9 mouse cellular contexts compared by ENCODE assay signal in the genomic region with DNA sequence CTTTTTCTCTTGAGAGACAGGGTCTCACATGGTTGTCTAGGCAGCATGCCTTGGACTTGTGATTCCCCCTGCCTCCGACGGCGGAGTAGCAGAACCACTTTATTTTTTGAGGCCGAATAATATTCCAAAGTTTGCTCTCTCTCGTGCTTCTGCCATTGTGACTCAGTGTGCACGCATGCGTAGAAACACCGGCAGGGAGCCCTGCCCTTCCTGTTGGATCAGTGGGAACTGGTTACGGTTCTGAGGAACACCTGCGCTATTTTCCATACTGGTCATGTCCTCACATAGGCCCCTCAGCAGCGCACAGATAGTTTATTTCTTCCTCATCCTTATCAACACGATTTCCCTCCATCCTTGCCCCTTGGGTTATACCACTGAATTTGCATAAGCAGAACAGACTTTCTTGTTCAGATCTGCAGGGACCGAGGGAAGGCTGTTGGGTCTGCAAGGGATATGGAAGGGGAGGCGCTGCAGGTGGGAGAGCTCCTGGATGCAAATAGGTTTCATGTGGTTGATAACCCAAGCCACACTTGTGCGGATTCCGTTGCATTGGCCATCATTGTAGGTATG.
DNase-seq lines count a peak whose midpoint lies in the region; ATAC-seq lines count a peak whose summit lies in the region.
"Had no signal": no experiment of that assay in that cellular context is flagged by ENCODE, and none has a peak within 500 bp of the region (broad histone marks: within the 10 kb centered on the region; RNA-seq: fewer than 3 reads in every experiment).

No protein-coding gene starts in this region.

- WGBS in heart, embryonic 15.5 days: 40% methylated on average over 16 of the region's 16 CpGs
- WGBS in hindbrain, embryonic 16.5 days: 33% methylated on average over 16 of the region's 16 CpGs
- 21% methylated on average over 16 of the region's 16 CpGs for WGBS in midbrain, embryonic 11.5 days

- peak overlapping the region; percentile 45 for H3K4me2 ChIP-seq in heart, embryonic 15.5 days
- H3K4me2 ChIP-seq in hindbrain, embryonic 16.5 days (ENCODE audit: low read length): peak overlapping the region; percentile 29; the same call in 1 of the 2 replicates
- peak overlapping the region; percentile 32; the same call in 1 of the 2 replicates for H3K4me2 ChIP-seq in midbrain, embryonic 11.5 days

- H3K9ac ChIP-seq in heart, embryonic 15.5 days: no peak overlapping the region
- H3K9ac ChIP-seq in hindbrain, embryonic 16.5 days (ENCODE audit: low read depth, low read length): no peak overlapping the region
- H3K9ac ChIP-seq in midbrain, embryonic 11.5 days (ENCODE audit: low read length): no peak overlapping the region

- no peaks in the 10 kb centered on the region for H3K36me3 ChIP-seq in heart, embryonic 15.5 days
- H3K36me3 ChIP-seq in hindbrain, embryonic 16.5 days (ENCODE audit: control insufficient read depth, insufficient read depth, low read length): no peaks in the 10 kb centered on the region
- no peaks in the 10 kb centered on the region for H3K36me3 ChIP-seq in midbrain, embryonic 11.5 days (ENCODE audit: control insufficient read depth, insufficient read depth, low read length)

- H3K27me3 ChIP-seq in heart, embryonic 15.5 days: no peaks in the 10 kb centered on the region; the same call in 1 of the 2 replicates
- H3K27me3 ChIP-seq in hindbrain, embryonic 16.5 days (replicated peaks; ENCODE audit: control insufficient read depth, insufficient read depth, low read length): no peaks in the 10 kb centered on the region
- H3K27me3 ChIP-seq in midbrain, embryonic 11.5 days (ENCODE audit: control insufficient read depth, insufficient read depth, low read length): 0 out of 2 replicates have a peak, but pooled peaks cover 2% of the 10 kb centered on the region

- H3K27ac ChIP-seq in heart, embryonic 15.5 days: no peak overlapping the region
- H3K27ac ChIP-seq in hindbrain, embryonic 16.5 days (ENCODE audit: low read depth, low read length): no peak overlapping the region
- H3K27ac ChIP-seq in midbrain, embryonic 11.5 days (ENCODE audit: low read depth, low read length): no peak overlapping the region

- ATAC-seq in heart, embryonic 15.5 days (replicated peaks; ENCODE audit: insufficient number of reproducible peaks, insufficient read depth, low FRiP score, low read depth): no peak
- no peak for ATAC-seq in hindbrain, embryonic 16.5 days
- 0 out of 2 replicates have a peak, but pooled peaks have one; percentile 2 for ATAC-seq in midbrain, embryonic 11.5 days (ENCODE audit: low FRiP score)

- H3K4me1 ChIP-seq in heart, embryonic 15.5 days (replicated peaks): peaks cover 6% of the 10 kb centered on the region; the same call in 1 of the 2 replicates
- H3K4me1 ChIP-seq in hindbrain, embryonic 16.5 days (ENCODE audit: control insufficient read depth, insufficient read depth, low read depth, low read length): no peaks in the 10 kb centered on the region
- H3K4me1 ChIP-seq in midbrain, embryonic 11.5 days (ENCODE audit: control insufficient read depth, insufficient read depth, low read length): no peaks in the 10 kb centered on the region; the same call in 1 of the 2 replicates

- DNase-seq in heart, adult 18-20 months: no peak
- peak; percentile 53 for DNase-seq in ZHBTc4 (ENCODE audit: low read depth, low spot score)
- DNase-seq in midbrain, embryonic 11.5 days (ENCODE audit: low spot score, missing footprints): peak; percentile 80
- DNase-seq in ovary, postnatal 36 days (ENCODE audit: low spot score): no peak
- DNase-seq in ovary, adult 18-20 months (ENCODE audit: low spot score): no peak
- no peak for DNase-seq in frontal cortex, postnatal 25 days (ENCODE audit: low spot score in 2 of 2)
- DNase-seq: cerebellum, adult 11 months had no signal

- no peak overlapping the region for H3K4me3 ChIP-seq in heart, embryonic 15.5 days
- H3K4me3 ChIP-seq in hindbrain, embryonic 16.5 days (ENCODE audit: low read length): no peak overlapping the region
- no peak overlapping the region for H3K4me3 ChIP-seq in midbrain, embryonic 11.5 days (ENCODE audit: low read depth, low read length)

- no peaks in the 10 kb centered on the region for H3K9me3 ChIP-seq in heart, embryonic 15.5 days (replicated peaks)
- H3K9me3 ChIP-seq in hindbrain, embryonic 16.5 days (ENCODE audit: control insufficient read depth, low read length): no peaks in the 10 kb centered on the region
- H3K9me3 ChIP-seq in midbrain, embryonic 11.5 days (ENCODE audit: control insufficient read depth, low read length): no peaks in the 10 kb centered on the region

Comparison
In these comparisons a context has a peak if more than half of its experiments do, and no peak if none do; other contexts are left out.
1. DNase-seq: peak in ZHBTc4 (single experiment) and midbrain, embryonic 11.5 days (single experiment); none in heart, adult 18-20 months (0 of 2), ovary, postnatal 36 days (single experiment), ovary, adult 18-20 months (single experiment) and frontal cortex, postnatal 25 days (0 of 2).
2. Peak in every context shown above with its lines, with median percentiles within 50 percentile points of each other: H3K4me2 ChIP-seq.